Mouse (Mus musculus): ENCODE results near the gene Fetub. TPM values are rescaled to one million over a fixed set of nuclear protein-coding genes. Genes with fewer than 3 reads are reported as not detected.

Gene Fetub
- polyA plus RNA-seq, 1 experiment from 2014 or later, result not detected

- H3K4me3 ChIP-seq (ENCODE audit: low read depth, low read length), result no peak overlapping the region
- no peaks in the 10 kb centered on the region for H3K9me3 ChIP-seq (ENCODE audit: low read depth, low read length)
- H3K27ac ChIP-seq (ENCODE audit: low read depth), result no peak overlapping the region
- no peak overlapping the region for H3K9ac ChIP-seq
- no peak for DNase-seq
- no peaks in the 10 kb centered on the region for H3K36me3 ChIP-seq (ENCODE audit: insufficient read depth)
- H3K27me3 ChIP-seq (ENCODE audit: insufficient read depth, low read length), result no peaks in the 10 kb centered on the region
- TF ChIP-seq CTCF (IDR thresholded peaks at IDR 0.05; ENCODE audit: low read depth), result no peak
- H3K4me1 ChIP-seq (ENCODE audit: insufficient read depth), result no peaks in the 10 kb centered on the region
- ATAC-seq (ENCODE audit: insufficient read depth), result no peak
- no peak overlapping the region for H3K4me2 ChIP-seq
These were observed 45.2 kb downstream of the Fetub start for GRCm38 (mm10) chr16:22963293-22963692.

- Histone ChIP-seq H3K9me3 (ENCODE audit: low read depth, low read length) (no peaks in the 10 kb centered on the region), H3K4me1 (ENCODE audit: insufficient read depth) (no peaks in the 10 kb centered on the region), H3K4me2 (no peak overlapping the region), H3K9ac (no peak overlapping the region), H3K27ac (ENCODE audit: low read depth) (no peak overlapping the region), H3K4me3 (ENCODE audit: low read depth, low read length) (no peak overlapping the region), H3K27me3 (ENCODE audit: insufficient read depth, low read length) (no peaks in the 10 kb centered on the region), H3K36me3 (ENCODE audit: insufficient read depth) (no peaks in the 10 kb centered on the region)
- TF ChIP-seq CTCF (IDR thresholded peaks at IDR 0.05; ENCODE audit: low read depth), result no peak
- ATAC-seq (ENCODE audit: insufficient read depth), result no peak
- WGBS, result 52% methylated on average over 1 of the region's 1 CpGs
- DNase-seq, result no peak
These were observed 49.4 kb downstream of the Fetub start for GRCm38 (mm10) chr16:22967383-22968030.

Other genes with a start within 250 kb of the Fetub start
- gene Crygs, start 106.8 kb upstream of the Fetub start, polyA plus RNA-seq (2014; fragmentation: Nextera tagmentation; extraction: Ambion mirVana), result not detected in 2 replicates
- 31.2 and 33.6 TPM in 2 replicates for gene Tbccd1, start 60.7 kb upstream of the Fetub start, polyA plus RNA-seq (2014; fragmentation: Nextera tagmentation; extraction: Ambion mirVana)
- gene Dnajb11, start 60.5 kb upstream of the Fetub start, polyA plus RNA-seq (2014; fragmentation: Nextera tagmentation; extraction: Ambion mirVana), result 96.9 and 107 TPM in 2 replicates
- 0.16 and 0.28 TPM in 2 replicates for gene Ahsg, start 27.1 kb upstream of the Fetub start, polyA plus RNA-seq (2014; fragmentation: Nextera tagmentation; extraction: Ambion mirVana)
- not detected in 2 replicates for gene Hrg, start 32.7 kb downstream of the Fetub start, polyA plus RNA-seq (2014; fragmentation: Nextera tagmentation; extraction: Ambion mirVana)
- not detected in 2 replicates for gene Kng2, start 111.1 kb downstream of the Fetub start, polyA plus RNA-seq (2014; fragmentation: Nextera tagmentation; extraction: Ambion mirVana)
- gene Kng1, start 139.5 kb downstream of the Fetub start, polyA plus RNA-seq (2014; fragmentation: Nextera tagmentation; extraction: Ambion mirVana), result 0.22 and 0.32 TPM in 2 replicates
- gene Eif4a2, start 189.1 kb downstream of the Fetub start, polyA plus RNA-seq (2014; fragmentation: Nextera tagmentation; extraction: Ambion mirVana), result 194 and 206 TPM in 2 replicates
- 144 and 148 TPM in 2 replicates for gene Rfc4, start 209.4 kb downstream of the Fetub start, polyA plus RNA-seq (2014; fragmentation: Nextera tagmentation; extraction: Ambion mirVana)
- gene Adipoq, start 228.2 kb downstream of the Fetub start, polyA plus RNA-seq (2014; fragmentation: Nextera tagmentation; extraction: Ambion mirVana), result not detected in 2 replicates

Measured in lung, embryonic 14.5 days (tissue).